Mouse (Mus musculus): ENCODE measurements at regions not wholly inside any gene's neighbourhood (a gene's known extent, or its start where the extent isn't known, plus 50 kb on each side); places are given as distances from the start of the nearest gene placed in this dataset.

GRCm38 (mm10) chr11:89229726-89230125, 72.4 kb downstream of the Nog start:
- no peak for TF ChIP-seq CTCF (IDR thresholded peaks at IDR 0.05; ENCODE audit: low read depth)
- TF ChIP-seq EP300 (IDR thresholded peaks at IDR 0.05; ENCODE audit: low read depth) = no peak
